Mouse (Mus musculus) limb, embryonic 12.5 days (tissue): ENCODE data around the gene Plk2. TPM values are rescaled to one million over a fixed set of nuclear protein-coding genes. Genes with fewer than 3 reads are reported as not detected.
A peak's percentile ranks its signal among the peaks of the same experiment; 100 is the strongest.
"Not testable (repeated sequence)": the region's sequence is repeated elsewhere in the genome, so short reads cannot be mapped to it uniquely, and the experiment has no call there.

Experiments used
- ATAC-seq: fragments of 200-750 bp; cut with Nextera tagmentation; 2 replicates; pipeline ENCODE4 v1.8.0; 2017; ENCODE audit warnings: low read depth, moderate TSS enrichment; ENCODE audit not compliant: insufficient number of reproducible peaks, insufficient read depth, low FRiP score, low TSS enrichment
- H3K27ac ChIP-seq: fragments of 300-500 bp; sonication (generic); 2 replicates; pipeline ENCODE4 v1.5.1; 2016; ENCODE audit warnings: mild to moderate bottlenecking, moderate library complexity
- H3K27me3 ChIP-seq: fragments of 300-500 bp; sonication (generic); 2 replicates; pipeline ENCODE4 v1.6.1; 2016; ENCODE audit warnings: mild to moderate bottlenecking, moderate library complexity
- H3K36me3 ChIP-seq: fragments of 300-500 bp; sonication (generic); 2 replicates; pipeline ENCODE4 v1.6.1; 2016; ENCODE audit warnings: mild to moderate bottlenecking, moderate library complexity
- H3K4me1 ChIP-seq: fragments of 300-500 bp; sonication (generic); replicated peaks from 2 replicates; pipeline ENCODE4 v1.6.1; 2016
- H3K4me2 ChIP-seq: fragments of 300-500 bp; sonication (generic); 2 replicates; pipeline ENCODE4 v1.6.1; 2016; ENCODE audit warnings: mild to moderate bottlenecking, moderate library complexity
- H3K4me3 ChIP-seq: fragments of 300-500 bp; sonication (generic); replicated peaks from 2 replicates; pipeline ENCODE4 v1.5.1; 2016; ENCODE audit warnings: mild to moderate bottlenecking
- H3K9ac ChIP-seq: fragments of 300-500 bp; sonication (generic); replicated peaks from 2 replicates; pipeline ENCODE4 v1.6.1; 2016; ENCODE audit warnings: mild to moderate bottlenecking, moderate library complexity
- H3K9me3 ChIP-seq: fragments of 300-500 bp; sonication (generic); 2 replicates; pipeline ENCODE4 v1.6.1; 2016; ENCODE audit warnings: mild to moderate bottlenecking, moderate library complexity
- WGBS: fragments of 180-500 bp; shearing (Covaris S2); methylation state at CpG from one replicate; pipeline ENCODE4 v1.1.7; 2016; 5-methylcytosine and 5-hydroxymethylcytosine counted together
- polyA plus RNA-seq: library from polyadenylated mRNA; unstranded; fragments of >200 nt; fragmentation: Nextera tagmentation; extraction: Ambion mirVana; gene quantifications from 2 replicates; pipeline ENCODE4 v1.2.1, GENCODE M21; 2016

Plk2 gene
- 160 and 168 TPM in 2 replicates for polyA plus RNA-seq

DNA sequence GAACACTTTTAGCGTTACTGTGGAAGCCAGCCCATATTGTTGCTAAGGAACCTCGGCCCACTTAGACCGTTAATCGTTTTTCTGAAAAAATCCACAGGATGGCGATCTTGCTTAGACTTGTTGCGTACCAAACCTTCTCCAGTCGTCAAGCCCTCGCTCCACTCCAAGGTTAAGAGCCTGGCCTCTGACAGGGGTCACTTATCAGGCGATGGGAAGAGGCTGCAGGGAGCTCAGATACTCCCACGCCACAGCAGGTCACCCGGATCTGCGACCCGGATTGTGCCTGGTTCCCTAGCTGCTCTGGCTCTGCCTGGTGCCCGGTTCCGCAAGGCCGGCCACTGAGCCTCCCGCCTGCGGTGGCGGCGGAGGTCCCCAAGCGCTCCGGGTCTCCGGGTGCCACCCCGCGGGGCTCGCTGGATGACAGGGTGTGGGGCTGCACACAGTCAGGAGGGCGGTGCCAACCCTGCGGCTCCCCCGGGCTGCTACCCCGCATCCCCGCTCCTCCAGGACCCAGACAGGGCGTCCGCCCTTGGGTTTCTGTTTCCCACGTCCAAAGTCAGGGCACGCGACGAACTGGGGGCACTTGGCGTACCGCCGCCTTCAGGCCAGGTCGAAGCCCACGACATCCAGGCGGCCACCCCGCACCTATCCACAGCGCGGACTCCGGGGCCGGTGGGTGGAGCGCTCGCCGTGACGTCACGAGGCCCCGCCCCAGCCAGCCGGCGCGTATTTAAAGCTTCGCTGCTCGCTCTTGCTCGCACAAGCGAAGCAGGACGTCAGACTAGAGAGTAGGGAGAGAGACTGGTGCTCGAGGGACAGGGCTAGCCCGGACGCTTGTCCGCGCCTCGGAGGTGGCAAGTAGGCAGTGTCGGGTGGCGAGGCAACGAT, at the start of gene Plk2:
Gene Plk2 (plus strand): TSS at position 756 of the 888 bp plus-strand sequence.
- ATAC-seq, result peak; percentile 93
- Histone ChIP-seq H3K4me3 (peak within 1 kb of the TSS; percentile 73), H3K9me3 (0 out of 2 replicates have a peak, but pooled peaks cover 5% of the 10 kb centered on the region), H3K27me3 (no peaks in the 10 kb centered on the region), H3K4me1 (peaks cover 18% of the 10 kb centered on the region; the same call in 1 of the 2 replicates), H3K27ac (peak within 1 kb of the TSS; percentile 86), H3K36me3 (peaks cover 28% of the 10 kb centered on the region), H3K4me2 (peak within 1 kb of the TSS; percentile 95), H3K9ac (peak within 1 kb of the TSS; percentile 89)
- WGBS, result 1% methylated on average over 71 of the region's 71 CpGs

DNA sequence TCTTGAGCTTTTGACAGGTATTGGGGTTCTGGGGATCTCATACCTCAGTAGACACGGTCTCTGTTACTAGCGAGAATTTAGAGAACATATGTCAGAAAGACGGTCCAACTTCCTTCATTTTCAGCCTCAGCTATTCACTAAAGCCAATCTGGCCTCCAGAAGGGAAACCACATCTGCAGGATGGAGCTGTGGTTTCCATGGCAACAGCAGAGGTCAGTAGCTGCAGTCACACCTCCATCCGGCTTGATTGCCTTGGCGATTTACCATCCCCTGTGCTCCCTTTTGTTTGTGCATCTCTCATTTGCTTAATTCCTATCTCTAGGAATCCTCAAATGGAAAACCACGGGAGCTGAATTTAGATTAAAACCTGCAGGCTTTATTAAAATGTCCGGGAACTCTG, 48.1 kb upstream of the Plk2 start:
- Histone ChIP-seq H3K4me1 (peaks cover 6% of the 10 kb centered on the region; the same call in 1 of the 2 replicates), H3K27me3 (no peaks in the 10 kb centered on the region), H3K9ac (no peak overlapping the region), H3K27ac (no peak overlapping the region), H3K4me3 (no peak overlapping the region), H3K4me2 (no peak overlapping the region), H3K36me3 (no peaks in the 10 kb centered on the region), H3K9me3 (no peaks in the 10 kb centered on the region)
- 29% methylated on average over 7 of the region's 7 CpGs for WGBS
- no peak for ATAC-seq

DNA sequence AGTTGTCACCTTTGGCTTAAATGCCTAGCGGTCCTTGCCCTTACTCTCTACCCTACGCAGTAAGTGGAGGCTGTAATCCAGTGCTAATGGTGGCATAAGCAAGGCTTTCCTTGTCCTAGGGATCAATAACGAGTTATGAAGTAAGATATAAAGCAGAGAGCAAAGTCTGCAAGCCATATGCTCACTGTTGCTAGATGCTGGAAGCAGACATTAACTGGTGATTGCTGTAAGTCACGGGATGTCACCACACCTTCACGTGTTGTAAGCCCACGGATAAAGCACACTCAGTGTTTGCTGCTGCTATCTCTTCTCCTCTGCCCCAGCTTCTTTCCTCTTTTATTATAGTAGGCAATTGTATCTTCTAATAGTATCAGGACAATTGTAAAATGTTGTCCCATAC, 43.8 kb upstream of the Plk2 start:
- WGBS, result 77% methylated on average over 6 of the region's 6 CpGs
- Histone ChIP-seq H3K4me3 (no peak overlapping the region), H3K27ac (no peak overlapping the region), H3K4me1 (peaks cover 6% of the 10 kb centered on the region; the same call in 1 of the 2 replicates), H3K9me3 (no peaks in the 10 kb centered on the region), H3K9ac (no peak overlapping the region), H3K4me2 (no peak overlapping the region), H3K27me3 (no peaks in the 10 kb centered on the region), H3K36me3 (no peaks in the 10 kb centered on the region)
- ATAC-seq, result no peak

DNA sequence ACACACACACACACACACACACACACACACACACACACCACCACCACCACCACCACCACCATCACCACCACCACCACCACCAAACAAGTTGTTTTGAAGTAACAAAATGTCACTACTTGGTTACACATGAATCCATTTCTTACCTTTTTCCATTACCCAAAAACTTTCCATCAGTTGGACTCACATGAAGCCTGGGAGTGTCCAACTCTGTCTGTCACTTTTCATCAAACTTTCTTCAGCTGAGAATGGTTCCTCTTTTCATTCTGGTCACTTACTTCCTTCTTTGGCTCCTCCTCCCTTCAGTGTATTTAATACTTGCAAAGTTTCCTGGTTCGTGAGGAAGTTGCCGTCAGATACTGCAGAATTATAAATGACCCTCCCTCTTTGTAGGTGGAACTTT, 37.9 kb upstream of the Plk2 start, which contains the start of gene Gapt:
Gene Gapt (minus strand): TSS at position 259 of the 400 bp plus-strand sequence.
- Histone ChIP-seq H3K9ac (no peak within 1 kb of the TSS), H3K4me1 (no peaks in the 10 kb centered on the region), H3K36me3 (no peaks in the 10 kb centered on the region), H3K27me3 (no peaks in the 10 kb centered on the region), H3K27ac (no peak within 1 kb of the TSS), H3K9me3 (no peaks in the 10 kb centered on the region), H3K4me2 (no peak within 1 kb of the TSS), H3K4me3 (no peak within 1 kb of the TSS)
- ATAC-seq, result no peak
- WGBS, result 89% methylated on average over 2 of the region's 2 CpGs

DNA sequence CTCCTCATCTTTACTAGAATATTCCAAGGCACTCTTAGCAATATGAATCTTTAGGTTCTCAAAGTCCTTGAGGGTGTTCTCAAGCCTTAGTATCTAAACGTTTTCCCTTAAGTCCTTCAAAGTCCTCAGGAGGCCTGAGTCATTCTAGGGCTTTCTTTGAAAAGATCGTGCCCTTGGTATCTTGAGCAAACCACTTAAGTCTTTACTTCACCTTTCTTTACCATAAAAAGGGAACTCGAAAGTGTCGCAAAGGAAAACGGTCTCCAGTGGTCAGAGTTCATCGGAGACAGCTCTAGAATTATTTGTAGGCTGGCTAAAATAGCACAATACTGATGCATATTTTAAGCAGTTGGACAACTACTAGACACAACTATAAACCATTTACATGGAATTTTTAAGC, 31.1 kb upstream of the Plk2 start:
- 81% methylated on average over 6 of the region's 6 CpGs for WGBS
- Histone ChIP-seq H3K4me1 (no peaks in the 10 kb centered on the region), H3K9me3 (no peaks in the 10 kb centered on the region), H3K4me3 (no peak overlapping the region), H3K27me3 (no peaks in the 10 kb centered on the region), H3K36me3 (no peaks in the 10 kb centered on the region), H3K27ac (no peak overlapping the region), H3K9ac (no peak overlapping the region), H3K4me2 (no peak overlapping the region)
- ATAC-seq, result no peak

DNA sequence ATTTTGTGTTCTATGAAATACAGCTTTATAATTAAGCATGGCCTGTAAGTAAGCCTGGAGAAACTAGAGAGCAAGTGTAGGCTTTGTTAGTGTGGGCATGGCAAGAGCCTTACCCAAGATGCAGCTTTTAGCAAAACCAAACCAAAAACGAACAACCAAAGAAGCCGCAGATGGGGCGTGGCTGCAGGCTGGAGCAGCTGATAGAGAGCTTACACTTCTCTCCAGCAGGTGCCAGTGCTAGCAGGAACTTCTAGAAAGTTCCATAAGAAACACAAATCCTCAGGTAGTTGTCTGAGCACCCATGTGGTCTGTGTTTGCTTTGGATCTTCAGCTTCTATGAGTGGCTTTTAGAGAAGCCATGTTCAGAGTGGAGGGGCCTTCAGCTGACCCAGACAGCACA, 28.4 kb upstream of the Plk2 start:
- no peaks in the 10 kb centered on the region for H3K9me3 ChIP-seq
- no peak overlapping the region for H3K27ac ChIP-seq
- H3K27me3 ChIP-seq, result no peaks in the 10 kb centered on the region
- no peaks in the 10 kb centered on the region for H3K36me3 ChIP-seq
- no peaks in the 10 kb centered on the region for H3K4me1 ChIP-seq
- no peak overlapping the region for H3K9ac ChIP-seq
- 88% methylated on average over 3 of the region's 3 CpGs for WGBS
- no peak overlapping the region for H3K4me2 ChIP-seq
- no peak overlapping the region for H3K4me3 ChIP-seq
- no peak for ATAC-seq

DNA sequence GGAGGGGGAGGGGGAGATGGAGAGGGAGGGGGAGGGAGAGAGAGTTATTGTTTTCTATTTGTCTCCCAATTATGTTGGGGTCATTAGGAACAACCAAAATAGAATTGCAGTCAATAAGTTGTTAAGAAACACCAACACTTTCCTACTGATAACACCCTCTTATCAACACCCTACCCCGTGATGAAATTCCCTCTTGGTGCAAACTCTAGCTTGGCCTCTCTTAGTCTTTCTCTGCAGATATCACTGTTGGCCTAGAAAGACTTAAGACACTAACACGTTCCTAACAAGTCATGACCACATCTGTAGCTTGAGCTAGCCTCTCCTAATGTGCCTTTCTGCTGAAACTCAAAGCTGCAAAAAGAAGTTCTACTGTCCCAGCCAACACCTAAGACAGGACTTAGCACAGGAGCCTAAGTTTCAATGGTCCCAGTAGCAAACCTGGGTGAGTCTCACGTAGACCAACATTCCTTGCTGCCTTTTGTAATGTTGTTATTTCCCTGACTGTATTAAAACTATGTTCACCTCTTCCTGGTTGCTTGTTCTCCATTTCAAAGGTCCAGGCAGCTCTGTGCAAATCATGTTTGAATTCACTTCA, 26.8 kb upstream of the Plk2 start:
- no peaks in the 10 kb centered on the region for H3K36me3 ChIP-seq
- H3K9ac ChIP-seq, result no peak overlapping the region
- no peak overlapping the region for H3K4me3 ChIP-seq
- WGBS, result 88% methylated on average over 3 of the region's 3 CpGs
- no peak overlapping the region for H3K27ac ChIP-seq
- H3K4me1 ChIP-seq, result no peaks in the 10 kb centered on the region
- H3K4me2 ChIP-seq, result no peak overlapping the region
- no peaks in the 10 kb centered on the region for H3K9me3 ChIP-seq
- H3K27me3 ChIP-seq, result no peaks in the 10 kb centered on the region
- ATAC-seq, result no peak

DNA sequence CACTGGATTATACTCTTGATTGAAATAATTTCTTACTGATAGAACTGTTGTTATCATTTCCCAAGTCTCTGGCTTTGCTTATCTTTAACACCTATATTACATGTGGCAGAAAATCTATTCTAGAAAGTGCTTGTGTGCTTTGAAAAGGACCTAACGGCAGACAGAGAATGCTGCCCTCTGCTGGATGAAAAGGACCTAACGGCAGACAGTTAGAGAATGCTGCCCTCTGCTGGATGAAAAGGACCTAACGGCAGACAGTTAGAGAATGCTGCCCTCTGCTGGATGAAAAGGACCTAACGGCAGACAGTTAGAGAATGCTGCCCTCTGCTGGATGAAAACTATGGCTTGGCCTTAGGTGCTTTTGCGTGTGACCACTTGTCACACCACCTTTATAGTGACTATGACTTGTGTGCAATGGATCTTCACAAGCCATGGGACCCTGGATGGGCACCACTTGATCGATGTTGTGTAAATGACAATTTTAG, 26.2 kb upstream of the Plk2 start:
- not testable (repeated sequence) for H3K4me3 ChIP-seq, H3K4me2 ChIP-seq, ATAC-seq, H3K9me3 ChIP-seq, H3K4me1 ChIP-seq, H3K27me3 ChIP-seq, H3K36me3 ChIP-seq, H3K27ac ChIP-seq, H3K9ac ChIP-seq
- WGBS, result 60% methylated on average over 6 of the region's 6 CpGs

DNA sequence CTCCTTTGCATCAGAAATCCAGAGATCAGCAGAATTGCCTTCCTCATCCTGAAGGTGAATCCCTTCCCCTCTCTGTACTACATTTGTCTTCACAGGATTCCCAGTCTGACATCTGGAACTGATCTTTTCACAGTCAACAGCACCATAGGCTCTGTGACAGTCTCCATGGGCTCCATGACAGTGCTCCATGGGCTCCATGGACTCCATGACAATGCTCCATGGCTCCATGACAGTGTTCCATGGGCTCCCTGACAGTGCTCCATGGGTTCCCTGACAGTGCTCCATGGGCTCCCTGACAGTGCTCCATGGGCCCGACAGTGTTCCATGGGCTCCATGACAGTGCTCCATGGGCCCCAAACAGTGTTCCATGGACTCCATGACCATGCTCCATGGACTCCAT, 25.2 kb upstream of the Plk2 start:
- no peak for ATAC-seq
- no peaks in the 10 kb centered on the region for H3K9me3 ChIP-seq
- H3K9ac ChIP-seq, result no peak overlapping the region
- no peak overlapping the region for H3K4me2 ChIP-seq
- WGBS, result 92% methylated on average over 1 of the region's 1 CpGs
- no peak overlapping the region for H3K27ac ChIP-seq
- H3K4me1 ChIP-seq, result no peaks in the 10 kb centered on the region
- no peaks in the 10 kb centered on the region for H3K27me3 ChIP-seq
- H3K36me3 ChIP-seq, result no peaks in the 10 kb centered on the region
- no peak overlapping the region for H3K4me3 ChIP-seq

DNA sequence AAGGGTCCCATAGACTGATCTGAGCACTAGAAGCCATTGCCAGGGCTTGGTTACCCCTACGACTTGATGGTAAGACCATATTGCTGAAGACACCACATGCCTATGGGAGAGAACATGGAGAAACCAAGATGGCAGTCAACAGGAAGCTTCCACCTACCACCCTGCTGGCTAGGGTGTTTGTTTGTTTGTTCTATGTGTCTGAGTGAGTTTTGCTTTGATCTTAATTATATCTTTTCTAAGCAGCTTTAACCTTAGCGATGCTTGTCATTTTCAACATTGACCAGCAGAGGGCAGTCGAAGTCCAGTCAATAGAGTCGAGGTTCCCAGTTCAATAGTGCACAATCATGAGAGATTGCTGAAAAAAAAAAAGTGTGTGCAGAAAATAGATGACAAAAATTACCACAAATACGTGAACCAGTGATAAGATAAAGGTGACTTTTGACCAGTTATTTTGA, 12.4 kb upstream of the Plk2 start:
- no peak overlapping the region for H3K4me2 ChIP-seq
- no peak overlapping the region for H3K27ac ChIP-seq
- H3K9me3 ChIP-seq, result no peaks in the 10 kb centered on the region
- no peaks in the 10 kb centered on the region for H3K36me3 ChIP-seq
- H3K4me3 ChIP-seq, result no peak overlapping the region
- no peaks in the 10 kb centered on the region for H3K4me1 ChIP-seq
- H3K27me3 ChIP-seq, result no peaks in the 10 kb centered on the region
- no peak; the same call in 1 of the 2 replicates for ATAC-seq
- whole genome bisulfite sequencing, result 21% methylated on average over 5 of the region's 5 CpGs
- no peak overlapping the region for H3K9ac ChIP-seq

DNA sequence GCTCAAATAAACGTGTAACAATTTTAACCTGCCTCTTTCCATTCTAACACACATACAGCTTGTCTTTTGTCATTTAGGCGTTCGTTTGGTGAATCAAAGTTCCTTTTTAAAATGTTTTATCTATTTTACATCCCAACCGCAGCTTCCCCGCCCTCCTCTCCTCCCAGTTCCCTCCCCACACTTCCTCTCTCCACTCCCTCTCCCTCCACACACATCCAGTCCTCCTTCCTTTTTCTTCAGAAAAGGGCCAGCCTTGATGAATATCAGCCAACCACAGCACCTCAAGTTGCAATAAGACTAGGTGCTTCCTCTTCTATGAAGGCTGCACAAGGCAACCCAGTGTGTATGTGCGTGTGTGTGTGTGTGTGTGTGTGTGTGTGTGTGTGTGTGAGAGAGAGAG, 10.3 kb upstream of the Plk2 start:
- H3K27me3 ChIP-seq, result no peaks in the 10 kb centered on the region
- H3K4me1 ChIP-seq, result no peaks in the 10 kb centered on the region
- no peak for ATAC-seq
- WGBS, result 71% methylated on average over 6 of the region's 6 CpGs
- H3K27ac ChIP-seq, result no peak overlapping the region
- no peaks in the 10 kb centered on the region for H3K9me3 ChIP-seq
- H3K9ac ChIP-seq, result no peak overlapping the region
- no peak overlapping the region for H3K4me2 ChIP-seq
- no peaks in the 10 kb centered on the region for H3K36me3 ChIP-seq
- H3K4me3 ChIP-seq, result no peak overlapping the region
